Mouse (Mus musculus) hindbrain, embryonic 14.5 days (tissue): ENCODE data around the gene Hist1h3d. TPM values are rescaled to one million over a fixed set of nuclear protein-coding genes. Genes with fewer than 3 reads are reported as not detected.
"Not testable (repeated sequence)": the region's sequence is repeated elsewhere in the genome, so short reads cannot be mapped to it uniquely, and the experiment has no call there.

Experiments used
- ATAC-seq: fragments of 200-750 bp; cut with Nextera tagmentation; 2 replicates; pipeline ENCODE4 v1.8.0; 2017; ENCODE audit warnings: moderate number of reproducible peaks, mild to moderate bottlenecking, moderate TSS enrichment, moderate library complexity; ENCODE audit not compliant: low FRiP score
- DNase-seq: peaks from one replicate; pipeline ENCODE4 v3.0.0-alpha.2; 2015; ENCODE audit warnings: low spot score
- H3K27ac ChIP-seq: fragments of 300-500 bp; sonication (generic); 2 replicates; pipeline ENCODE4 v1.5.1; 2014; ENCODE audit warnings: mild to moderate bottlenecking, moderate library complexity
- H3K27me3 ChIP-seq: fragments of 300-500 bp; sonication (generic); 2 replicates; pipeline ENCODE4 v1.6.1; 2014; ENCODE audit warnings: mild to moderate bottlenecking, low read length, mixed read lengths; ENCODE audit not compliant: control insufficient read depth, insufficient read depth
- H3K36me3 ChIP-seq: fragments of 300-500 bp; sonication (generic); replicated peaks from 2 replicates; pipeline ENCODE4 v1.6.1; 2014; ENCODE audit not compliant: control insufficient read depth, insufficient read depth
- H3K4me1 ChIP-seq: fragments of 300-500 bp; sonication (generic); replicated peaks from 2 replicates; pipeline ENCODE4 v1.6.1; 2014; ENCODE audit warnings: antibody characterized with exemption, low read length, mixed read lengths; ENCODE audit not compliant: control insufficient read depth, insufficient read depth
- H3K4me2 ChIP-seq: fragments of 300-500 bp; sonication (generic); replicated peaks from 2 replicates; pipeline ENCODE4 v1.6.1; 2014; ENCODE audit warnings: mild to moderate bottlenecking, moderate library complexity
- H3K4me3 ChIP-seq: fragments of 300-500 bp; sonication (generic); replicated peaks from 2 replicates; pipeline ENCODE4 v1.5.1; 2014; ENCODE audit warnings: mild to moderate bottlenecking, low read length
- H3K9ac ChIP-seq: fragments of 300-500 bp; sonication (generic); 2 replicates; pipeline ENCODE4 v1.6.1; 2014
- H3K9me3 ChIP-seq: fragments of 300-500 bp; sonication (generic); 2 replicates; pipeline ENCODE4 v1.6.1; 2016; ENCODE audit warnings: low read length; ENCODE audit not compliant: control insufficient read depth
- WGBS: fragments of 180-500 bp; shearing (Covaris S2); extraction: QIAGEN DNeasy Blood & Tissue Kit; methylation state at CpG from one replicate; pipeline ENCODE4 v1.1.7; 2014; 5-methylcytosine and 5-hydroxymethylcytosine counted together
- polyA plus RNA-seq: library from polyadenylated mRNA; unstranded; fragments of >200 nt; fragmentation: Nextera tagmentation; extraction: Ambion mirVana; gene quantifications from 2 replicates; pipeline ENCODE4 v1.2.1, GENCODE M21; 2014

Gene Hist1h3d
- polyA plus RNA-seq, 1 experiment from 2014 or later = 1.4 TPM

DNA sequence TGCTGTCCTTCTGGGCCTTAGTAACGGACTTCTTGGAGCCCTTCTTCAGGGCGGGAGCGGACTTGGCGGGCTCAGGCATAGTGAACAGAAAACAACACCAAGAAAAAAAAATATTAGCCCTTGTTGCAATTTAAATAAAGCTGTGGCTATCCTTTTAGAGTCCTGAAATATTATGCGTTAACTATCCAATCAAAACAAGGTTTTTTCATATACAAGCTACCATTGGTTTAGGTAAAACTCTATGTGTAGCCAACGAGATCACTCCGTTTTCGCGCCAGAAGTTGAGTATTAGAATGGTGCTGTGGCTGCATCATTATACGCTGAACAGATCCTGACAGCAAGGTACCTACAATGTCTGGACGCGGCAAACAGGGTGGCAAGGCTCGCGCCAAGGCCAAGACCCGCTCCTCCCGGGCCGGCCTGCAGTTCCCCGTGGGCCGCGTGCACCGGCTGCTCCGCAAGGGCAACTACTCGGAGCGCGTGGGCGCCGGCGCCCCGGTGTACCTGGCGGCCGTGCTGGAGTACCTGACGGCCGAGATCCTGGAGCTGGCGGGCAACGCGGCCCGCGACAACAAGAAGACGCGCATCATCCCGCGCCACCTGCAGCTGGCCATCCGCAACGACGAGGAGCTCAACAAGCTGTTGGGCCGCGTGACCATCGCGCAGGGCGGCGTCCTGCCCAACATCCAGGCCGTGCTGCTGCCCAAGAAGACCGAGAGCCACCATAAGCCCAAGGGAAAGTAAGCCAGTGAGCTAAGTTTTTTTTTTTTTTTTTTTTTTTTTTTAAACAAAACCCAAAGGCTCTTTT is 41.8 kb upstream of the Hist1h3d start, which contains the start of gene Hist1h2af:
Hist1h2af (plus strand) TSS at position 347 of the 808 bp plus-strand sequence.
- H3K27ac ChIP-seq = peak within 1 kb of the TSS; percentile 71
- H3K9ac ChIP-seq = peak within 1 kb of the TSS; percentile 84
- peak within 1 kb of the TSS; percentile 35 for H3K4me3 ChIP-seq
- H3K27me3 ChIP-seq, H3K36me3 ChIP-seq, H3K9me3 ChIP-seq: not testable (repeated sequence)
- H3K4me1 ChIP-seq = peaks cover 29% of the 10 kb centered on the region
- ATAC-seq (peak; percentile 44), DNase-seq (peak; percentile 88)
- H3K4me2 ChIP-seq = peak within 1 kb of the TSS; percentile 55
- under 1% methylated on average over 24 of the region's 53 CpGs for WGBS

DNA sequence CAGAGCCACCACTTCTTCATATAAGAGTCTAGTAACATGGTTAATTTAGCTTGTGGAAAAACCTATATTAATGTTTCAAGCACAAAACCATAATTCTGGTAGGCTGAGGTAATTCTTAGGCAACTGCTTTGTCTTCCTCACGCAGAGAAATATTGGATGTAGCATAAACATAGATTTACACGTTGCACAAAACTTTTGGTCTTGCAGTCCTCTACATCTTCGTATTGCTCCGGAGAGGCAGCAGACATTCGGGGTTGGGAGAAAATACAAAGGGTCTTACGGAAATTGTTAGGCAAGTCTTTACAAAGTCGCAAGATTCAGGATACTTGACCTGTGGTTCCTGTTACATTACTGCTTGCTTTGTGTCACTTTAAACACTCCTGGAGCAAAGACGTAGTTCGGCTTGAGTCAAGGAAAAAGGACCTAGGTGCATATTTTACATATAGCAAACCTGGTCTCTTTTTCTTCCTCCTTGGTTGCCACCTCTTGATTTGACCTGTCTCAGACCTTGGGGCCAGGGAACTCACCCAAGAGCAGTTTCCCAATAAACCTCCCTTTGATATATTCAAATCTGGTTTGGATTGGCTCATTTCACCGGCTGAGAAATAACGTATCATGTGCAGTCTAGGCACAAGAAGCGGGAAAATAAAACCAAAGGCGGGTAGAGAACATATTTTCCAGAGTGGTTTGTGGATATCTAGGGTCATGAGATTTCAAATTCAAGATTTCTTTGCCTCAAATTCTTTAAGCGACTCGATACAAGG is 41.0 kb upstream of the Hist1h3d start:
- peak overlapping the region; percentile 71 for H3K27ac ChIP-seq
- ATAC-seq (no peak), DNase-seq (no peak)
- under 1% methylated on average over 15 of the region's 15 CpGs for WGBS
- H3K9ac ChIP-seq = peak overlapping the region; percentile 36
- peak overlapping the region; percentile 35 for H3K4me3 ChIP-seq
- no peaks in the 10 kb centered on the region for H3K27me3 ChIP-seq
- H3K4me1 ChIP-seq = peaks cover 27% of the 10 kb centered on the region
- peak overlapping the region; percentile 55 for H3K4me2 ChIP-seq
- H3K36me3 ChIP-seq = no peaks in the 10 kb centered on the region
- H3K9me3 ChIP-seq = no peaks in the 10 kb centered on the region

DNA sequence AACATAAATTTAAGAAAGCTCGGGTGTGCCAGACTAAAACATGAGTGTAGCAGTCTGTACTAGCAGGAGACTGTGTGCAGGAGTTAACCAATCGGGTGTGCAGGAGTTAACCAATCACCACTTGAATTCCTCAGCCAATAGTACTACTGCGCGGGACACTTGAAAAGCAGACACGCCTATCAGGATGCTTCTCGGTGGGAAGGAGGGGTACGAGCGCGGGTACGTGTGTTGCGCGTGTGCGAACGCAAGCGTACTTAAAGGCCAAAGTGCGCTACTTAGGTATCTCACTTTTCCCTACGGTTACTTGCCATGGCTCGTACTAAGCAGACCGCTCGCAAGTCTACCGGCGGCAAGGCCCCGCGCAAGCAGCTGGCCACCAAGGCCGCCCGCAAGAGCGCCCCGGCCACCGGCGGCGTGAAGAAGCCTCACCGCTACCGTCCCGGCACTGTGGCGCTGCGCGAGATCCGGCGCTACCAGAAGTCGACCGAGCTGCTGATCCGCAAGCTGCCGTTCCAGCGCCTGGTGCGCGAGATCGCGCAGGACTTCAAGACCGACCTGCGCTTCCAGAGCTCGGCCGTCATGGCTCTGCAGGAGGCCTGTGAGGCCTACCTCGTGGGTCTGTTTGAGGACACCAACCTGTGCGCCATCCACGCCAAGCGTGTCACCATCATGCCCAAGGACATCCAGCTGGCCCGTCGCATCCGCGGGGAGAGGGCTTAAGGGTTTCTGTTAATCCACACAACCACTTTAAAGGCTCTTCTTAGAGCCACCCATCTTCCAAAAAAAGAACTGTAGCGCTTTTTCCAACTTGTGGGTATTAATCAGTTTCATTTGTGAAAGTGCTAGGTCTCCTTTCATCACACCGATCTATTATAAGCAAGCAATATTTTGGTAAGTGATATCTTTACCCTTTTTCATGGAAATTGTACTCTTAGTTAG is 40.2 kb upstream of the Hist1h3d start, which contains the start of gene Hist1h3g:
Hist1h3g (plus strand) TSS at position 286 of the 939 bp plus-strand sequence.
- ATAC-seq = peak; percentile 92
- H3K4me1 ChIP-seq = peaks cover 22% of the 10 kb centered on the region
- H3K9me3 ChIP-seq, H3K27me3 ChIP-seq, H3K36me3 ChIP-seq: not testable (repeated sequence)
- H3K4me2 ChIP-seq = peak within 1 kb of the TSS; percentile 55
- H3K4me3 ChIP-seq = peak within 1 kb of the TSS; percentile 35
- WGBS = under 1% methylated on average over 36 of the region's 62 CpGs
- DNase-seq = peak; percentile 95
- H3K27ac ChIP-seq = peak within 1 kb of the TSS; percentile 71
- H3K9ac ChIP-seq = peak within 1 kb of the TSS; percentile 36

DNA sequence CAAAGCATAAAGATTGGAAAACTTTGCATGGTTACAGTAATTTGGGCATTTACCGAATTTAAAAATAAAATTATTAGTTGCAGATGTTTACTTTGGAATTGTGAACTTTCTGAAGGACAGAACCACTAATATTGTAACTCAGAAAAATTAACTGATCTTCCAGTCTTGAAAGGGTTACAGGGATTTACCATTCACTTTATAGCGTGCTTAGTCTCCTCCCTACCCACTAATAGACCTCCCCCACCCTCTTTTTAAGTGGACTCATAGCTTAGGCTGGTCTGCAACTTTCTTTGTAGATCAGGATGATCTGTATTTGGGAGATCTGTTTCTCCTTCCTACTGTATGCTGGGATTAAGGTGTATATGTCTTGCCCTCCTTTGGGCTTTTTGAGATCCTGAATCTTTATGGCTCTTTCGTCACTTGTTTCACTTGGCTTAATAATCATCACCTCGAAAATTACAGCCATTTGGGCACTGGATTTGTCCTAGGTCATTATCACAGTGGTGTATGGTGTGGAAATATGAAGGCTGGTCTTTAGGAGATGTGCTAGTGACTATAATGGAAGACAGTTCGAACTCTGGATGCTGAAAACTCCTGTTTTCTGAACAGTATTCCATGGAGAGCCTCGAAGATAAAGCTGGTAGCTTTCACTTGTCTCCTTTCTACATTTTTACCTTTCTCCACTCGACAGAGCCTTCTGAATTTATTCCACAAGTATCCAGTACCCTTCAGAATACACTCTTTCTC is 39.3 kb upstream of the Hist1h3d start:
- Histone ChIP-seq H3K9me3 (no peaks in the 10 kb centered on the region), H3K9ac (no peak overlapping the region), H3K4me1 (peaks cover 22% of the 10 kb centered on the region), H3K27me3 (no peaks in the 10 kb centered on the region), H3K27ac (no peak overlapping the region), H3K36me3 (no peaks in the 10 kb centered on the region), H3K4me2 (peak overlapping the region; percentile 55), H3K4me3 (peak overlapping the region; percentile 35)
- DNase-seq (no peak), ATAC-seq (no peak)
- WGBS = 26% methylated on average over 7 of the region's 7 CpGs

DNA sequence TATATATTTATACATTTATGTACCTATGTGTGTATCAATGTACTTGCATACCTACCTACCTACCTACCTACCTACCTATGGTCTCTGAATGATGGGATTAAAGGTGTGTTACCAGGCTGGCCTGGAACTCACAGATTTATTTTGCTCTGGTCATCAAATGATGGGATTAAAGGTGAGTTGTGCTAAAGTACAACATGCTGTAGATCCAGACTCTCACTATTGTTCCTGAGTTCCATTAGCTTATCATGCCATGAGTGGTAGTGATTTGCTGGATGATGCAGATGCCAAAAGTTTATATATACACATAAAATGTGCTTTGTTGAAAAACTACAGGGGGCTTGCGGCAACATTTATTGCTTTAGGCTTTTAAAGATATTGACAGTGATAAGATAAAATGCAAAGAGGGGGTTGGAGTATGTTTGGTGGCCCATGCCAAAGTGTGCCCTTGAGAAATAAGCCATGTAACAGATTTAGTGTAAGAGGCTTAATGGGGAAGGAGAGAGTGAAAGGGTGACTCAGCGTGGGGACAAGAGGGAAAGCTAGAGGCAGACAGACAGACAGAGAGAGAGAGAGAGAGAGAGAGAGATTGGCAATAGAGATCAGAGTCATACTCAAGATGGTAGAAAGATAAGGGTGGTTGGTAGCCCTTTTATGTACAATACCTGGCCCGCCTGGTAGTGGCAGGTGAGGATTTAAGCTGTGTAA is 38.4 kb upstream of the Hist1h3d start:
- 79% methylated on average over 3 of the region's 3 CpGs for WGBS

DNA sequence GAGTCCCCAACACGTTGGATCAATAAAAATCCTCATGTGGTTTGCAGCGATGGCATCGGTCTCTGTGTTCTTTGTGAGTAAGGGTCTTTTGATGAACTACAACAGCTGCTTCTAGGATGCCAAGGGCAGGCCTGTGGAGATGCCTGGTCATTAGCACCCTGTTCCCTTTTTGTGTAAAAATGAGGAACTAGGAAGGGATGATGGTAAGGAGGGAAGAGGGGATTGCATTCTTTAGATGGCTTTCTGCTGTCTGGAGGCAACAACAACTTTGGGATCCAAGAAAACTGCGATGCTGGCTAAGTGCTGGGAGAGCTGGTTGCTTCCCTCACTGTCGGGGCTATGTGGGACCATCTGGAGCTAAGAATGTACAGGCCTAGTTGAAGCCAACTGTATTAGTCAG is 37.3 kb upstream of the Hist1h3d start:
- 77% methylated on average over 5 of the region's 5 CpGs for WGBS

More for the DNA sequence above, 38.4 kb upstream of the Hist1h3d start:
- DNase-seq = no peak
- H3K4me3 ChIP-seq = no peak overlapping the region
- H3K9ac ChIP-seq = no peak overlapping the region
- no peaks in the 10 kb centered on the region for H3K36me3 ChIP-seq
- no peaks in the 10 kb centered on the region for H3K9me3 ChIP-seq
- H3K27me3 ChIP-seq = no peaks in the 10 kb centered on the region
- H3K27ac ChIP-seq = no peak overlapping the region
- no peak for ATAC-seq
- peaks cover 19% of the 10 kb centered on the region for H3K4me1 ChIP-seq
- peak overlapping the region; percentile 55 for H3K4me2 ChIP-seq

DNA sequence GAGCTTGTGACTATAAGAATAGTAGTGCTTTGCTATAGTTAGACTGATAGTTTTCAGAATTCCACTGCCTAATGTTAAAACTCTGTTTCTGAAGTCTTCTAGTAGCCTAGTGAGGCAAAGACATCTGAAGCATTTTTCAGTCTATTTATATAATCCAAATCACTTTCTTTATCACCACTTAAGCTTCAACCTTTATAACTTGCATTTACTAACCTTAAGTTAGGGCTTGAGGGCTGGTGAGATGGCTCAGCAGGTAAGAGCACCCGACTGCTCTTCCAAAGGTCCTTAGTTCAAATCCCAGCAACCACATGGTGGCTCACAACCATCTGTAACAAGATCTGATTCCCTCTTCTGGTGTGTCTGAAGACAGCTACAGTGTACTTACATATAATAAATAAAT is 35.7 kb upstream of the Hist1h3d start:
- not testable (repeated sequence) for ATAC-seq, H3K4me1 ChIP-seq, DNase-seq, H3K4me2 ChIP-seq, H3K9me3 ChIP-seq, H3K36me3 ChIP-seq, H3K27me3 ChIP-seq, H3K9ac ChIP-seq, H3K4me3 ChIP-seq, H3K27ac ChIP-seq
- 78% methylated on average over 1 of the region's 1 CpGs for WGBS

More for the DNA sequence above, 37.3 kb upstream of the Hist1h3d start:
- no peak overlapping the region for H3K9ac ChIP-seq
- H3K4me2 ChIP-seq = no peak overlapping the region
- H3K27ac ChIP-seq = no peak overlapping the region
- H3K36me3 ChIP-seq = no peaks in the 10 kb centered on the region
- no peak for DNase-seq
- no peak overlapping the region for H3K4me3 ChIP-seq
- no peaks in the 10 kb centered on the region for H3K9me3 ChIP-seq
- ATAC-seq = no peak
- peaks cover 11% of the 10 kb centered on the region for H3K4me1 ChIP-seq
- no peaks in the 10 kb centered on the region for H3K27me3 ChIP-seq

DNA sequence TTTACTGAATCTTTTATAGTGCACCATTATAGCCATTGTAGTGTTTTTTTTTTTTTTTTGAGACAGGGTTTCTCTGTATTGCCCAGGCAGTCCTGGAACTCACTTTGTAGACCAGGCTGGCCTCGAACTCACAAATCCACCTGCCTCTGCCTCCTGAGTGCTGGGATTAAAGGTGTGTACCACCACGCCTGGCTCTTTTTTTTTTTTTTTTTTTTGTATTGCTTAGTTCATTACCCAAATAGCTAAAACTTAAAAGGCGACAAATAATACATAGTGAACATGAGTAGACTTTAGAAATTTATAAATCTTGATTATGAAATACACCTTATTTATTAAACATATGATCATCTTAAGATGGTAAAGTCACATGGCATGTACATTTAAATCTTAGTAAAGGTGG is 34.1 kb upstream of the Hist1h3d start:
- 87% methylated on average over 3 of the region's 3 CpGs for WGBS
- Histone ChIP-seq H3K9ac (no peak overlapping the region), H3K9me3 (no peaks in the 10 kb centered on the region), H3K36me3 (no peaks in the 10 kb centered on the region), H3K4me1 (0 out of 2 replicates have a peak, but pooled peaks cover 6% of the 10 kb centered on the region), H3K27me3 (no peaks in the 10 kb centered on the region), H3K4me3 (no peak overlapping the region), H3K27ac (no peak overlapping the region), H3K4me2 (no peak overlapping the region)
- DNase-seq (no peak), ATAC-seq (no peak)
